Mouse (Mus musculus) heart, embryonic 10.5 days (tissue): Measurements from ENCODE around the gene Ptges2. TPM values are rescaled to one million over a fixed set of nuclear protein-coding genes. Genes with fewer than 3 reads are reported as not detected.

ENCODE experiments used
- DNase-seq: peaks from one replicate; pipeline ENCODE4 v3.0.0-alpha.2; 2017; ENCODE audit warnings: low spot score
- H3K27ac ChIP-seq: fragments of 300-500 bp; sonication (generic); 2 replicates; pipeline ENCODE4 v1.5.1; 2016; ENCODE audit warnings: mild to moderate bottlenecking
- H3K27me3 ChIP-seq: fragments of 300-500 bp; sonication (generic); 2 replicates; pipeline ENCODE4 v1.6.1; 2016; ENCODE audit warnings: mild to moderate bottlenecking; ENCODE audit not compliant: poor library complexity, insufficient read depth, severe bottlenecking
- H3K36me3 ChIP-seq: fragments of 300-500 bp; sonication (generic); 2 replicates; pipeline ENCODE4 v1.6.1; 2016; ENCODE audit warnings: mild to moderate bottlenecking, moderate library complexity
- H3K4me1 ChIP-seq: fragments of 300-500 bp; sonication (generic); 2 replicates; pipeline ENCODE4 v1.6.1; 2016; ENCODE audit warnings: mild to moderate bottlenecking
- H3K4me3 ChIP-seq: fragments of 300-500 bp; sonication (generic); 2 replicates; pipeline ENCODE4 v1.5.1; 2016; ENCODE audit warnings: mild to moderate bottlenecking, moderate library complexity
- H3K9me3 ChIP-seq: fragments of 300-500 bp; sonication (generic); 2 replicates; pipeline ENCODE4 v1.6.1; 2016; ENCODE audit warnings: mild to moderate bottlenecking, moderate library complexity
- WGBS: fragments of 180-500 bp; shearing (Covaris S2); methylation state at CpG from one replicate; pipeline ENCODE4 v1.1.7; 2016; 5-methylcytosine and 5-hydroxymethylcytosine counted together
- polyA plus RNA-seq: library from polyadenylated mRNA; unstranded; fragments of >200 nt; fragmentation: Nextera tagmentation; extraction: Ambion mirVana; gene quantifications from 2 replicates; pipeline ENCODE4 v1.2.1, GENCODE M21; 2016

Ptges2 gene
- polyA plus RNA-seq, 1 experiment from 2014 or later, result 34.4 TPM

DNA sequence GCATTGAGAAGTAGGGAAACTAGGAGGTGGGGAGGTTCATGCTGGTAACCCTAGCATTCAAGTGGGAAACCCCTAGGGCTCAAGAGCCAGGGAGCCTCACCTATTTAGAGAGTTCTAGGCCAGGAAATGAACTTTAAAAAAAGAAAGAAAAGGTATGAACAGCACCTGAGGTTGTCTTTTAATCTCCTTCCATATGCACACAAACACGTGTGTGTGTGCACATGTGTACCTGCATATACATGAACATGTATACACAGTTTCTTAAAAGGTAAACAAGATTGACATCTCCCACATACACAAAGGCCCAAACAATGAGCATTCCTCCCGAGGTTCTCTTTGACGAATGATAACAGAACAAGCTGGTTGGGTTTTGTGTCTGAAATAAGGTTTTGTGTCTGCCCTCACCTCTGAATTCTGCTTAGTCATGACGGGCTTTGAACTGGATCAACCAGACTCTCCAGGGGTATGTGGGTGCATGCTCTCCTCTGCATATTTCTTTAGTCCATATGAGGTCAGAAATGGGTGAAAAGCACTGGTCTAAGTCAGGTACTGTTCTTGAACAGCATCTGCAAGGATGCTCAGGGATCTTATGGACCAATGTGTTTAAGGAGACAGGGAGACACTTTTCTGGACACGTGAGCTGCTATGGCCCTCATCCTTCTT lies 58.1 kb downstream of the Ptges2 start:
- no peaks in the 10 kb centered on the region for H3K9me3 ChIP-seq
- 85% methylated on average over 5 of the region's 5 CpGs for WGBS
- no peak overlapping the region for H3K4me3 ChIP-seq
- H3K36me3 ChIP-seq, result peaks cover 15% of the 10 kb centered on the region; the same call in 1 of the 2 replicates
- 0 out of 2 replicates have a peak overlapping the region, but pooled peaks have one; percentile 67 for H3K27ac ChIP-seq
- no peak for DNase-seq
- peaks cover 46% of the 10 kb centered on the region for H3K4me1 ChIP-seq
- H3K27me3 ChIP-seq, result no peaks in the 10 kb centered on the region

DNA sequence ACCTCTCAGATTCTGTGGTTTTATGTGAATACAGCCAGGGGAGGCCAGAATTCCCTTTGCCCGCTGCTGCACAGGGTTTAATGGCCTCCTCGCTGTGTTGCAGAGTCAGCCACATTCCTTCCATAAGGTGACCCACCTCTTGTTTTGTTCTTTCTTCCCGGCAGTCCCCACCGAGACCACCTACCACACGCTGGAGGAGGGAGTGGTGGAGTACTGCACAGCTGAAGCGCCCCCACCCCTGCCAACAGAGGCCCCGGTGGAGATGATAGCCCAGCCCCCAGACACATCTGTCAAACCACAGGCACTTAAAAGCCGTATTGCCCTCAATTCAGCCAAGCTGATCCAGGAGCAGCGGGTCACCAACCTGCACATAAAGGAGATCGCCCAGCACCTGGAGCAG lies 58.9 kb downstream of the Ptges2 start:
- Histone ChIP-seq H3K27ac (peak overlapping the region; percentile 67), H3K36me3 (peaks cover 15% of the 10 kb centered on the region; the same call in 1 of the 2 replicates), H3K4me1 (peaks cover 46% of the 10 kb centered on the region), H3K27me3 (no peaks in the 10 kb centered on the region), H3K9me3 (no peaks in the 10 kb centered on the region), H3K4me3 (no peak overlapping the region)
- WGBS, result 80% methylated on average over 10 of the region's 10 CpGs
- DNase-seq, result no peak

DNA sequence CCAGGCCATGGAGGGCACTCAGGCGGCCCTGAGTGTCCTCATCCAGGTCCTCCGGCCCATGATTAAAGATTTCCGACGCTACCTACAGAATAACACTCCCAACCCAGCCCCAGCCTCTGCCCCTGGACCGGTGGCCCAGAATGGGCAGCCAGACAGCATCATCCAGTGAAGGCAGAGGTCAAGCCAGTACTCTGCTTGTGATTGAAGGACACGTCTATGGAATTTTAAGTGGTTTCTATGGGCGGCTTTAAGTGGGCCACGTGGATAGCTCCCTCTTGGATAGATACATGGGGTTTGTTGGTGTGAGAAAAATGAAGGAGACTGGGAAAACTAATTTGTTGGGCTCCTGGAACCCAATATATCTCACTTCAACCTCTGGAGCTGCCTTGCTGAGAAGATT lies 59.4 kb downstream of the Ptges2 start:
- WGBS, result 62% methylated on average over 8 of the region's 8 CpGs
- Histone ChIP-seq H3K4me1 (peaks cover 46% of the 10 kb centered on the region), H3K27ac (peak overlapping the region; percentile 67), H3K4me3 (no peak overlapping the region), H3K27me3 (no peaks in the 10 kb centered on the region), H3K9me3 (no peaks in the 10 kb centered on the region), H3K36me3 (peaks cover 15% of the 10 kb centered on the region; the same call in 1 of the 2 replicates)
- DNase-seq, result no peak

Other genes with a start within 250 kb of the Ptges2 start
- gene Prrc2b, start 244.8 kb upstream of the Ptges2 start, polyA plus RNA-seq, result 44.1 and 54.6 TPM in 2 replicates
- gene Pomt1, start 159.3 kb upstream of the Ptges2 start, polyA plus RNA-seq, result 18.8 and 24.2 TPM in 2 replicates
- gene Uck1, start 135.7 kb upstream of the Ptges2 start, polyA plus RNA-seq, result 63.1 and 65.8 TPM in 2 replicates
- gene Golga2, start 108.5 kb upstream of the Ptges2 start, polyA plus RNA-seq, result 22.0 and 27.2 TPM in 2 replicates
- gene Swi5, start 107.8 kb upstream of the Ptges2 start, polyA plus RNA-seq, result 318 and 348 TPM in 2 replicates
- gene Ciz1, start 43.6 kb upstream of the Ptges2 start, polyA plus RNA-seq, result 41.0 and 48.0 TPM in 2 replicates
- gene Dnm1, start 42.6 kb upstream of the Ptges2 start, polyA plus RNA-seq, result 4.3 and 9.4 TPM in 2 replicates
- gene 1110008P14Rik, start 14.0 kb upstream of the Ptges2 start, polyA plus RNA-seq, result 41.2 and 50.5 TPM in 2 replicates
- not detected in 2 replicates for gene Lcn2, start 7.6 kb upstream of the Ptges2 start, polyA plus RNA-seq
- 5.4 and 5.5 TPM in 2 replicates for gene Naif1, start 54.6 kb downstream of the Ptges2 start, polyA plus RNA-seq
- 17.0 and 17.3 TPM in 2 replicates for gene Slc25a25, start 55.5 kb downstream of the Ptges2 start, polyA plus RNA-seq
- gene Fam102a, start 139.4 kb downstream of the Ptges2 start, polyA plus RNA-seq, result 5.9 and 8.3 TPM in 2 replicates
- 87.4 and 92.5 TPM in 2 replicates for gene Dpm2, start 175.0 kb downstream of the Ptges2 start, polyA plus RNA-seq
- gene Pip5kl1, start 178.9 kb downstream of the Ptges2 start, polyA plus RNA-seq, result 0.43 and 1.1 TPM in 2 replicates
- gene 9430097D07Rik, start 179.8 kb downstream of the Ptges2 start, polyA plus RNA-seq, result 0.09 and 0.15 TPM in 2 replicates
- 39.8 and 49.0 TPM in 2 replicates for gene St6galnac4, start 191.2 kb downstream of the Ptges2 start, polyA plus RNA-seq
- gene St6galnac6, start 203.8 kb downstream of the Ptges2 start, polyA plus RNA-seq, result 25.1 and 28.4 TPM in 2 replicates
- gene Ak1, start 225.9 kb downstream of the Ptges2 start, polyA plus RNA-seq, result 179 and 305 TPM in 2 replicates